Mouse (Mus musculus) lung, postnatal 0 days (tissue): ENCODE data around the gene Kxd1. TPM values are rescaled to one million over a fixed set of nuclear protein-coding genes. Genes with fewer than 3 reads are reported as not detected.
"Not testable (repeated sequence)": the region's sequence is repeated elsewhere in the genome, so short reads cannot be mapped to it uniquely, and the experiment has no call there.

Source experiments
- ATAC-seq: fragments of 200-750 bp; cut with Nextera tagmentation; 2 replicates; pipeline ENCODE4 v1.8.0; 2017; ENCODE audit warnings: moderate library complexity
- DNase-seq: peaks from one replicate; pipeline ENCODE4 v3.0.0-alpha.2; 2016; ENCODE audit warnings: low spot score
- H3K27ac ChIP-seq: fragments of 300-500 bp; sonication (generic); 2 replicates; pipeline ENCODE4 v1.5.1; 2014; ENCODE audit warnings: antibody characterized with exemption, mild to moderate bottlenecking, low read length, mixed read lengths
- H3K27me3 ChIP-seq: fragments of 300-500 bp; sonication (generic); replicated peaks from 2 replicates; pipeline ENCODE4 v1.6.1; 2014; ENCODE audit warnings: low read length, mixed read lengths; ENCODE audit not compliant: insufficient read depth
- H3K36me3 ChIP-seq: fragments of 300-500 bp; sonication (generic); 2 replicates; pipeline ENCODE4 v1.6.1; 2014; ENCODE audit warnings: low read length, mixed read lengths; ENCODE audit not compliant: insufficient read depth
- H3K4me1 ChIP-seq: fragments of 300-500 bp; sonication (generic); 2 replicates; pipeline ENCODE4 v1.6.1; 2014; ENCODE audit warnings: antibody characterized with exemption, low read depth, low read length, mixed read lengths; ENCODE audit not compliant: insufficient read depth
- H3K4me2 ChIP-seq: fragments of 300-500 bp; sonication (generic); replicated peaks from 2 replicates; pipeline ENCODE4 v1.6.1; 2014; ENCODE audit warnings: low read depth, mild to moderate bottlenecking, low read length, moderate library complexity, mixed read lengths
- H3K4me3 ChIP-seq: fragments of 300-500 bp; sonication (generic); 2 replicates; pipeline ENCODE4 v1.5.1; 2014; ENCODE audit warnings: low read depth, low read length
- H3K9ac ChIP-seq: fragments of 300-500 bp; sonication (generic); replicated peaks from 2 replicates; pipeline ENCODE4 v1.6.1; 2014; ENCODE audit warnings: low read depth, mild to moderate bottlenecking
- H3K9me3 ChIP-seq: fragments of 300-500 bp; sonication (generic); 2 replicates; pipeline ENCODE4 v1.6.1; 2016; ENCODE audit warnings: low read length, mixed read lengths
- CTCF ChIP-seq: IDR thresholded peaks from 2 replicates; pipeline ENCODE4 v1.5.1; 2016; ENCODE audit warnings: antibody characterized with exemption, mild to moderate bottlenecking
- EP300 ChIP-seq: IDR thresholded peaks from 2 replicates; pipeline ENCODE4 v1.6.1; 2016; ENCODE audit warnings: antibody characterized with exemption, mild to moderate bottlenecking, control low read depth
- WGBS: fragments of 180-500 bp; shearing (Covaris S2); extraction: QIAGEN DNeasy Blood & Tissue Kit; methylation state at CpG from one replicate; pipeline ENCODE4 v1.1.7; 2014; 5-methylcytosine and 5-hydroxymethylcytosine counted together
- polyA plus RNA-seq: library from polyadenylated mRNA; unstranded; fragments of >200 nt; fragmentation: Nextera tagmentation; extraction: Ambion mirVana; gene quantifications from 2 replicates; pipeline ENCODE4 v1.2.1, GENCODE M21; 2015

The Kxd1 gene
- polyA plus RNA-seq, 1 experiment from 2014 or later, result 62.4 TPM

DNA sequence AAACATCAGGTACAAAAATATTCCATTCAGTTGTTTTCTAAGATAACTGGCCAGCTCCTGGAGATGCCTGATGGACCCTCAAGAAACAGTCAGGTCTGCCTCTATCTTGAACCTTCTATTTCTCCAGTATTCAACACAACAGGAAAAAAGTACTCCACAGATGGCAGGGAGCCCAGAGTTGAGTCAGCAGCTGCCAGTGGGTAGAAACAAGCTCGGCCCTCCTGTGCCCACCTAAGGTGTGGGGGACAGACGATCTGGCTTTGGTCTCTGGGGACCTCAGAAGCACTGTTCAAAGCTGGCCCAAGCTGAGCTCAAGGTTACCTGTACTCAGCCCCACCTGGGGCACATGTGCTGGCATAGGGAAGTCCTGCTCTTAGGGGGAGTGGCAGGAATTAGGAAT, 14.3 kb downstream of the Kxd1 start:
- no peak for ATAC-seq
- Histone ChIP-seq H3K36me3 (0 out of 2 replicates have a peak, but pooled peaks cover 4% of the 10 kb centered on the region), H3K9ac (no peak overlapping the region), H3K4me2 (no peak overlapping the region), H3K27me3 (no peaks in the 10 kb centered on the region), H3K9me3 (no peaks in the 10 kb centered on the region), H3K4me1 (peaks cover 13% of the 10 kb centered on the region; the same call in 1 of the 2 replicates), H3K27ac (peak overlapping the region; percentile 38; the same call in 1 of the 2 replicates), H3K4me3 (no peak overlapping the region)
- no peak for TF ChIP-seq EP300
- TF ChIP-seq CTCF, result no peak
- peak; percentile 43 for DNase-seq
- WGBS, result 29% methylated on average over 2 of the region's 2 CpGs

DNA sequence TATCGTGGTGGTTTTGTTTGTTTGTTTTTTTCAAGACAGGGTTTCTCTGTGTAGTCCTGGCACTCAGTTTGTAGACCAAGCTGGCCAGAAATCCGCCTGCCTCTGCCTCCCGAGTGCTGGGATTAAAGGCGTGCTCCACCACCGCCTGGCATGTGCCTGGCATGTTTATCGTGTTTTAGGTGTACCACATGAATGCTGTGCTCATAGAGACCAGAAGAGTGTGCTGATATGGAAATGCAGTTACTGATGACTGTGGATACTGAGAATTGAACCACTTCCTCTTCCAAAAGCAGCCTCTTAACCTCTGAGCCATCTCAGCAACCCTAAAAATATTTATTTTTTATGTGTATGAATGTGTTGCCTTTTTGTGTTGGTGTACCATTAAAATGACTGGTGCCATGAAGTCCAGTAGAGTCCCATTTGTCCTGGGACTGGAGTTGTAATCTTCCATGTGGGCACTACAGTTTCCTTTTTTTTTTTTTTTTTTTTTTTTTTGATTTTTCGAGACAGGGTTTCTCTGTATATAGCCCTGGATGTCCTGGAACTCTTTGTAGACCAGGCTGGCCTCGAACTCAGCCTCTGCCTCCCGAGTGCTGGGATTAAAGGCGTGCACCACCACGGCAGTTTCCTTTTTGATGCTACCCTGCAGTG, 15.4 kb downstream of the Kxd1 start:
- no peak for DNase-seq
- WGBS, result 84% methylated on average over 11 of the region's 11 CpGs

DNA sequence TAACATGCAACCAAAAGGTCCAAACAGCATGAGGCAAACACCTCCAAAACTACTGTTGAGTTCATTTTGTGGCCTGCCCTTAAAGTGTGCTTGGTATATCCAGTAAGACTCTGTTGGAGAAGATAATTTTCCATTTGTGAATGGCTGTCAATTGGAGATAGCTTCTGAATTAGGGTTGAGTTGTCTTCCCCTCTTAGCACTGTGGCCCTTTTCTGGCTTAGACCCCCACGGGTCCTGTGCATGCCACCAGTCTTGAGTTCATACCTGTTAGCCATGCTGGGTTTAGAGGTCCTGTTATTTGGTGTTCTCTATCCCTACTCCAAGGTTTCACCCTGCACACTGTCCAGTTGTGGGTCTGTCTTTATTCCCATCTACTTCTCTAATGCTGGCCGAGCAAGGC, 16.0 kb downstream of the Kxd1 start:
- peaks cover 11% of the 10 kb centered on the region; the same call in 1 of the 2 replicates for H3K36me3 ChIP-seq
- no peak overlapping the region for H3K4me3 ChIP-seq
- no peak for TF ChIP-seq EP300
- H3K9ac ChIP-seq, result no peak overlapping the region
- no peak for DNase-seq
- H3K9me3 ChIP-seq, result no peaks in the 10 kb centered on the region
- WGBS, result 100% methylated on average over 2 of the region's 2 CpGs
- peaks cover 13% of the 10 kb centered on the region; the same call in 1 of the 2 replicates for H3K4me1 ChIP-seq
- ATAC-seq, result no peak
- H3K27ac ChIP-seq, result no peak overlapping the region
- H3K27me3 ChIP-seq, result no peaks in the 10 kb centered on the region
- H3K4me2 ChIP-seq, result no peak overlapping the region

More for the DNA sequence above, 15.4 kb downstream of the Kxd1 start:
- no peak overlapping the region for H3K4me3 ChIP-seq
- peaks cover 13% of the 10 kb centered on the region; the same call in 1 of the 2 replicates for H3K4me1 ChIP-seq
- no peak overlapping the region for H3K4me2 ChIP-seq
- H3K9me3 ChIP-seq, result no peaks in the 10 kb centered on the region
- no peak for ATAC-seq
- H3K27ac ChIP-seq, result no peak overlapping the region
- no peak overlapping the region for H3K9ac ChIP-seq
- H3K36me3 ChIP-seq, result peaks cover 11% of the 10 kb centered on the region; the same call in 1 of the 2 replicates
- no peaks in the 10 kb centered on the region for H3K27me3 ChIP-seq
- TF ChIP-seq EP300 (no peak), CTCF (no peak)

DNA sequence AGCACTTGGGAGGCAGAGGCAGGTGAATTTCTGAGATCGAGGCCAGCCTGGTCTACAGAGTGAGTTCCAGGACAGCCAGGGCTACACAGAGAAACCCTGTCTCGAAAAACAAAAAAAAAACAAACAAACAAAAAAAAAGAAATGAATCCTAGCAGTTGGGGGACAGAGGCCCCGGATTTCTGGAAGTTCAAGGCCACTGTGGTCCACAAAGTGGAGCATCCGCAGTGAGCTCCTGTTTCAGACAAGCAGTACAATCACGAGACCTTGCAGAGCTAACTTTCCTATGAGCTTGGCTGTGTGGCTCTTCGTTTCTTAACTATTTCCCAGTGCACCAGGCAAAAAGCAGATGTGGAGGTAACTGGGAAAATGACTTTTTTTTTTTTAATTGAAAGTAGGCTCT, 16.6 kb downstream of the Kxd1 start:
- not testable (repeated sequence) for H3K27me3 ChIP-seq, ATAC-seq, H3K9me3 ChIP-seq, H3K27ac ChIP-seq, DNase-seq
- H3K4me1 ChIP-seq, result peaks cover 13% of the 10 kb centered on the region; the same call in 1 of the 2 replicates
- H3K4me2 ChIP-seq, result peak overlapping the region; percentile 82
- peak overlapping the region; percentile 93; the same call in 1 of the 2 replicates for H3K9ac ChIP-seq
- 80% methylated on average over 6 of the region's 6 CpGs for WGBS
- H3K4me3 ChIP-seq, result peak overlapping the region; percentile 86; the same call in 1 of the 2 replicates
- H3K36me3 ChIP-seq, result peaks cover 11% of the 10 kb centered on the region; the same call in 1 of the 2 replicates

DNA sequence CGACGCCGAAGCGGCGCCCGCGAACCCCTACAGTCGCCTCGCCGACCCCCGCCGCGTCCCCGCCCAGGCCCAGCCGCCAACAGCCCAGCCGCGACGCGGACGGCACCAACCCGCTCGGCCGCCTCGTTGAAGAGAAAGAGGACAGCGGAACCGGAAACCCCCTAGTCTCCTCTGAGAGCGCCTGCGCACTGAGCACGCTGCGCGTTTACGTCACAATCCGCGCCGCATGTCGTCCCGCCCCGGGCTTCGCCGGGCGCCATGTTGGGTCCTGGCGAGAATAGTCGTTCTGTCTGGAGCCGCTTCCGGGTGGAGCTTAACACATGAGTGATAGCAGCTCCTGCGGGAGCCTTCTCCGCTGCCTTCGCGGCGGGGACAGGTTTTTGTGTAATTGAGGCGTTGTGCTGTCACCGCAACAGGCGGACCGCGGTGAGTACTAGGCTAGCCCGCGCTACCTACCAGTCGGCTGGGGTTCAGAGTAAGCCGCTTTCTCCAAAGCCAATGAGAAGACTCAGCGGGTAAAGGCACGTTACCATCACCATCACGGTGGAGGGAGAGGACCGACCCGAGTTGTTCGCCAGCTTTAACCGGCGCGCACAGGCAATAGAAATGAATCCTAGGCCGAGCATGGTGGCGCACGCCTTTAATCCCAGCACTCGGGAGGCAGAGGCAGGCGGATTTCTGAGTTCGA, 17.4 kb downstream of the Kxd1 start, which contains the start of gene Uba52:
Gene Uba52, minus strand, starts transcription at position 574 of the 688 bp plus-strand sequence.
- ATAC-seq (peak; percentile 88), DNase-seq (peak; percentile 99)
- WGBS, result under 1% methylated on average over 70 of the region's 74 CpGs
- H3K4me1 ChIP-seq, result peaks cover 19% of the 10 kb centered on the region; the same call in 1 of the 2 replicates
- H3K9me3 ChIP-seq, result no peaks in the 10 kb centered on the region
- peak within 1 kb of the TSS; percentile 82 for H3K4me2 ChIP-seq
- peak within 1 kb of the TSS; percentile 93 for H3K9ac ChIP-seq
- peak within 1 kb of the TSS; percentile 86 for H3K4me3 ChIP-seq
- no peaks in the 10 kb centered on the region for H3K27me3 ChIP-seq
- TF ChIP-seq EP300, result peak; percentile 27; the same call in 1 of the 2 replicates
- TF ChIP-seq CTCF, result no peak
- peaks cover 11% of the 10 kb centered on the region; the same call in 1 of the 2 replicates for H3K36me3 ChIP-seq
- peak within 1 kb of the TSS; percentile 93 for H3K27ac ChIP-seq

DNA sequence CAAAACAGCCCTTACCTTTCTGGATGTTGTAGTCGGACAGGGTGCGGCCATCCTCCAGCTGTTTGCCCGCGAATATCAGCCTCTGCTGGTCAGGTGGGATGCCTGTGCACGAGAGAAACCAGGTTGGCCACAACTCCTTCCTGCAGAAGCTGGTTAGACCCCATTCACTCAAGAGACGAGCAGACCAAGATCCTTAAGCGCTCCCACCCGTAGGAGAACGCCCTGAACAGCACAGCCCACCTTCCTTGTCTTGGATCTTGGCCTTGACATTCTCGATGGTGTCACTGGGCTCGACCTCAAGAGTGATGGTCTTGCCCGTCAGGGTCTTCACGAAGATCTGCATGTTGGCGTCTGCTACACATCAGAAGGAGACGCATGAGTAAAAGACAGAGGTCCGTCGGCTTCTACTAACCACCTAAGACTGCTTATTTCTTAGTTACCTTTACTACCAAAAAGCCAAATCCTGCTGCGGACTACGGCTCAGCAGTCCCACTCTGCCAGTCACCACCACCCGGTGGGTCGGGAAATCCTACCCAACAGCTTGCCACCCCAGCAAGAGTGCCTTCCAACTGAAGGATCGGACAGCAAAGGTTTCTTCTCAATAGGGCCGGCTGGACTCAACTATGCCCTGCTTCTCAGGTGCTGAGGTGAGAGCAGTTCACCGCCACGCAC, 18.3 kb downstream of the Kxd1 start:
- peak overlapping the region; percentile 93 for H3K27ac ChIP-seq
- no peaks in the 10 kb centered on the region for H3K27me3 ChIP-seq
- H3K9me3 ChIP-seq, result no peaks in the 10 kb centered on the region
- H3K4me3 ChIP-seq, result peak overlapping the region; percentile 86
- ATAC-seq, result no peak
- TF ChIP-seq CTCF, result no peak
- TF ChIP-seq EP300, result no peak
- no peak for DNase-seq
- peaks cover 11% of the 10 kb centered on the region; the same call in 1 of the 2 replicates for H3K36me3 ChIP-seq
- peaks cover 19% of the 10 kb centered on the region; the same call in 1 of the 2 replicates for H3K4me1 ChIP-seq
- H3K9ac ChIP-seq, result peak overlapping the region; percentile 93
- WGBS, result 7% methylated on average over 25 of the region's 25 CpGs
- H3K4me2 ChIP-seq, result peak overlapping the region; percentile 82
